Mouse (Mus musculus) bone marrow macrophage, adult 2 months (primary cell): ENCODE measurements around the gene Tmem274.

Source experiments
- CTCF ChIP-seq: IDR thresholded peaks from 2 replicates; pipeline ENCODE4 v1.5.1; 2012; ENCODE audit warnings: low read depth, mild to moderate bottlenecking, low read length, moderate library complexity
- POLR2A ChIP-seq: IDR thresholded peaks from 2 replicates; pipeline ENCODE4 v1.6.1; 2012; ENCODE audit warnings: mild to moderate bottlenecking, low read depth, low read length, borderline replicate concordance

DNA sequence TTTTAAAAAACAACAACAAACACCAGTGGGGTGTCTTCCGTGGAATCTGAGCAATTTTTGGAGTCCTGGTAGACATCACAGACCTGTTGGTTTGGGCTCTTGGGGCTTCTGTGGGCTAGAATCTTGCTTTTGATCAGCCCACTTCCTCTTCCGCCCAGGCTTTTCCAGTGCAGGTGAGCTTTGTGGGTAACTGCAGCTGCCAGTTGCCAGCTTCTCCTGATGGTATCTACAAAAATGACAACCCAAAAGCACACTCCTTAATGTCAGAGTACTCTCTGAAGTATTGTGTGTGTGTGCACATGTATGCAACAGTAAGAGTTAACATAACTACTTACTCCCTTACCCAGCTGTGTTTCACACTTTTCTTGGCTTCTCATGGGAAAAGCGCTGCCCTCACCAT is 7.6 kb upstream of the Tmem274 start:
- TF ChIP-seq CTCF (no peak), POLR2A (no peak)
